ENCODE assay signal across 12 mouse cellular contexts in genomic region chr8:121115136-121115535, GRCm38 (mm10). TPM values are rescaled to one million over a fixed set of nuclear protein-coding genes. Genes with fewer than 3 reads are reported as not detected.
A peak's percentile ranks its signal among the peaks of the same experiment; 100 is the strongest.
DNase-seq lines count a peak whose midpoint lies in the region; ATAC-seq and TF ChIP-seq lines count a peak whose summit lies in the region.
"Had no signal": no experiment of that assay in that cellular context is flagged by ENCODE, and none has a peak within 500 bp of the region (broad histone marks: within the 10 kb centered on the region; RNA-seq: fewer than 3 reads in every experiment).

No protein-coding gene starts in this region.

- ATAC-seq in heart, embryonic 13.5 days (ENCODE audit: extremely low read depth, insufficient number of reproducible peaks, low FRiP score, low TSS enrichment), result no peak
- no peak for ATAC-seq in lung, embryonic 14.5 days (ENCODE audit: insufficient read depth)
- no peak for ATAC-seq in hindbrain, embryonic 14.5 days (ENCODE audit: low FRiP score)
- no peak for ATAC-seq in stomach, embryonic 16.5 days (ENCODE audit: insufficient read depth, low FRiP score)

- no peak for DNase-seq in heart, postnatal 4 days
- no peak for DNase-seq in lung, embryonic 14.5 days
- no peak for DNase-seq in lung, postnatal 36 days
- no peak for DNase-seq in hindbrain, embryonic 14.5 days (ENCODE audit: low spot score)
- no peak for DNase-seq in frontal cortex, postnatal 25 days (ENCODE audit: low spot score in 2 of 2)
- DNase-seq in thymus, postnatal 4 days, result no peak
- DNase-seq: cerebellum, adult 9-11 months had no signal

- no peak overlapping the region for H3K27ac ChIP-seq in heart, embryonic 13.5 days (replicated peaks)
- no peak overlapping the region for H3K27ac ChIP-seq in lung, embryonic 14.5 days (ENCODE audit: low read depth)
- no peak overlapping the region; the same call in 1 of the 2 replicates for H3K27ac ChIP-seq in hindbrain, embryonic 14.5 days
- no peak overlapping the region for H3K27ac ChIP-seq in stomach, embryonic 16.5 days (ENCODE audit: low read length)
- H3K27ac ChIP-seq: forebrain, embryonic 12.5 days; macrophage had no signal

- peak overlapping the region; percentile 43 for H3K4me3 ChIP-seq in heart, embryonic 13.5 days
- H3K4me3 ChIP-seq in lung, embryonic 14.5 days (ENCODE audit: low read depth, low read length), result no peak overlapping the region
- no peak overlapping the region for H3K4me3 ChIP-seq in hindbrain, embryonic 14.5 days (replicated peaks; ENCODE audit: low read length)
- H3K4me3 ChIP-seq in stomach, embryonic 16.5 days (replicated peaks; ENCODE audit: low read length), result peak overlapping the region; percentile 11; the same call in 1 of the 2 replicates
- H3K4me3 ChIP-seq: forebrain, embryonic 12.5 days had no signal

- WGBS in heart, embryonic 13.5 days, result 5% methylated on average over 25 of the region's 25 CpGs
- WGBS in lung, embryonic 14.5 days, result 2% methylated on average over 25 of the region's 25 CpGs
- 1% methylated on average over 25 of the region's 25 CpGs for WGBS in hindbrain, embryonic 14.5 days
- 3% methylated on average over 25 of the region's 25 CpGs for WGBS in stomach, embryonic 16.5 days

- peaks cover 28% of the 10 kb centered on the region for H3K4me1 ChIP-seq in heart, embryonic 13.5 days
- no peaks in the 10 kb centered on the region; the same call in 1 of the 2 replicates for H3K4me1 ChIP-seq in lung, embryonic 14.5 days (ENCODE audit: insufficient read depth)
- H3K4me1 ChIP-seq in hindbrain, embryonic 14.5 days (replicated peaks; ENCODE audit: control insufficient read depth, insufficient read depth, low read length), result no peaks in the 10 kb centered on the region
- H3K4me1 ChIP-seq in stomach, embryonic 16.5 days (ENCODE audit: control insufficient read depth, insufficient read depth, low read length), result peaks cover 19% of the 10 kb centered on the region; the same call in 1 of the 2 replicates

- no peaks in the 10 kb centered on the region for H3K9me3 ChIP-seq in heart, embryonic 13.5 days
- H3K9me3 ChIP-seq in lung, embryonic 14.5 days (ENCODE audit: low read depth, low read length), result no peaks in the 10 kb centered on the region; the same call in 1 of the 2 replicates
- H3K9me3 ChIP-seq in hindbrain, embryonic 14.5 days (ENCODE audit: control insufficient read depth, low read length), result no peaks in the 10 kb centered on the region
- no peaks in the 10 kb centered on the region for H3K9me3 ChIP-seq in stomach, embryonic 16.5 days (replicated peaks; ENCODE audit: control insufficient read depth, low read length)

- no peak for TF ChIP-seq CTCF in lung, embryonic 14.5 days (IDR thresholded peaks at IDR 0.05; ENCODE audit: low read depth)

- peak overlapping the region; percentile 91 for H3K4me2 ChIP-seq in heart, embryonic 13.5 days
- peak overlapping the region; percentile 14; the same call in 1 of the 2 replicates for H3K4me2 ChIP-seq in lung, embryonic 14.5 days
- H3K4me2 ChIP-seq in hindbrain, embryonic 14.5 days (replicated peaks), result peak overlapping the region; percentile 26
- no peak overlapping the region for H3K4me2 ChIP-seq in stomach, embryonic 16.5 days (ENCODE audit: low read depth, low read length)
- H3K4me2 ChIP-seq: forebrain, embryonic 12.5 days had no signal

- peaks cover 81% of the 10 kb centered on the region for H3K27me3 ChIP-seq in heart, embryonic 13.5 days (replicated peaks)
- H3K27me3 ChIP-seq in lung, embryonic 14.5 days (ENCODE audit: insufficient read depth, low read length), result peaks cover 65% of the 10 kb centered on the region
- H3K27me3 ChIP-seq in hindbrain, embryonic 14.5 days (ENCODE audit: control insufficient read depth, insufficient read depth, low read length), result peaks cover 77% of the 10 kb centered on the region
- peaks cover 61% of the 10 kb centered on the region for H3K27me3 ChIP-seq in stomach, embryonic 16.5 days (ENCODE audit: control insufficient read depth, insufficient read depth, low read length)

- H3K36me3 ChIP-seq in heart, embryonic 13.5 days, result no peaks in the 10 kb centered on the region
- H3K36me3 ChIP-seq in lung, embryonic 14.5 days (ENCODE audit: insufficient read depth), result no peaks in the 10 kb centered on the region
- no peaks in the 10 kb centered on the region for H3K36me3 ChIP-seq in hindbrain, embryonic 14.5 days (replicated peaks; ENCODE audit: control insufficient read depth, insufficient read depth)
- H3K36me3 ChIP-seq in stomach, embryonic 16.5 days (ENCODE audit: control insufficient read depth, insufficient read depth, low read length), result no peaks in the 10 kb centered on the region
- H3K36me3 ChIP-seq: forebrain, embryonic 12.5 days had no signal

- H3K9ac ChIP-seq in heart, embryonic 13.5 days, result peak overlapping the region; percentile 69
- H3K9ac ChIP-seq in lung, embryonic 14.5 days, result no peak overlapping the region
- H3K9ac ChIP-seq in hindbrain, embryonic 14.5 days, result no peak overlapping the region
- H3K9ac ChIP-seq in stomach, embryonic 16.5 days (ENCODE audit: low read length), result no peak overlapping the region
- H3K9ac ChIP-seq: forebrain, embryonic 12.5 days had no signal

RNA-seq across cellular contexts. Expression of gene Foxc2, which starts 0.8 kb away (rescaled TPM):
- 6.8 and 7.4 TPM in 2 replicates for polyA plus RNA-seq in heart, embryonic 13.5 days (2015; fragmentation: Nextera tagmentation; extraction: Ambion mirVana)
- total RNA-seq in heart, postnatal 4 days (2021), result 1 to 10 TPM; 8.7 to 8.9 TPM
- 1.1 and 1.9 TPM in 2 replicates for polyA plus RNA-seq in lung, embryonic 14.5 days (2014; fragmentation: Nextera tagmentation; extraction: Ambion mirVana)
- 2.9 and 3.1 TPM in 2 replicates for polyA plus RNA-seq in hindbrain, embryonic 14.5 days (2014; fragmentation: Nextera tagmentation; extraction: Ambion mirVana)
- polyA plus RNA-seq in stomach, embryonic 16.5 days (2015; fragmentation: Nextera tagmentation; extraction: Ambion mirVana), result 0.12 and 0.14 TPM in 2 replicates
- total RNA-seq: liver, adult 2 months had no signal
- polyA plus RNA-seq: macrophage had no signal

RNA-seq across cellular contexts. Expression of gene Mthfsd, which starts 6.9 kb away (rescaled TPM):
- polyA plus RNA-seq in heart, embryonic 13.5 days (2015; fragmentation: Nextera tagmentation; extraction: Ambion mirVana), result 35.3 and 42.8 TPM in 2 replicates
- 10 to 100 TPM; 14.5 to 15.3 TPM for total RNA-seq in heart, postnatal 4 days (2021)
- 57.6 and 63.1 TPM in 2 replicates for polyA plus RNA-seq in lung, embryonic 14.5 days (2014; fragmentation: Nextera tagmentation; extraction: Ambion mirVana)
- polyA plus RNA-seq in hindbrain, embryonic 14.5 days (2014; fragmentation: Nextera tagmentation; extraction: Ambion mirVana), result 34.6 and 45.6 TPM in 2 replicates
- polyA plus RNA-seq in stomach, embryonic 16.5 days (2015; fragmentation: Nextera tagmentation; extraction: Ambion mirVana), result 51.1 and 57.5 TPM in 2 replicates

RNA-seq across cellular contexts. Expression of gene Foxl1, which starts 12.6 kb away (rescaled TPM):
- 0.52 and 0.64 TPM in 2 replicates for polyA plus RNA-seq in heart, embryonic 13.5 days (2015; fragmentation: Nextera tagmentation; extraction: Ambion mirVana)
- under 1 TPM; 0.56 to 0.60 TPM for total RNA-seq in heart, postnatal 4 days (2021)
- polyA plus RNA-seq in lung, embryonic 14.5 days (2014; fragmentation: Nextera tagmentation; extraction: Ambion mirVana), result 6.8 and 7.9 TPM in 2 replicates
- 0.12 and 0.25 TPM in 2 replicates for polyA plus RNA-seq in hindbrain, embryonic 14.5 days (2014; fragmentation: Nextera tagmentation; extraction: Ambion mirVana)
- polyA plus RNA-seq in stomach, embryonic 16.5 days (2015; fragmentation: Nextera tagmentation; extraction: Ambion mirVana), result 3.4 and 4.0 TPM in 2 replicates
- total RNA-seq: liver, adult 2 months had no signal
- polyA plus RNA-seq: liver, adult 2 months; macrophage had no signal

RNA-seq across cellular contexts. Expression of gene Foxf1, which starts 30.9 kb away (rescaled TPM):
- polyA plus RNA-seq in heart, embryonic 13.5 days (2015; fragmentation: Nextera tagmentation; extraction: Ambion mirVana), result 7.7 and 9.5 TPM in 2 replicates
- under 1 TPM; 0.43 to 0.50 TPM for total RNA-seq in heart, postnatal 4 days (2021)
- 167 and 180 TPM in 2 replicates for polyA plus RNA-seq in lung, embryonic 14.5 days (2014; fragmentation: Nextera tagmentation; extraction: Ambion mirVana)
- 1.1 and 1.7 TPM in 2 replicates for polyA plus RNA-seq in hindbrain, embryonic 14.5 days (2014; fragmentation: Nextera tagmentation; extraction: Ambion mirVana)
- 98.1 and 101 TPM in 2 replicates for polyA plus RNA-seq in stomach, embryonic 16.5 days (2015; fragmentation: Nextera tagmentation; extraction: Ambion mirVana)

Comparison
In these comparisons a context has a peak if more than half of its experiments do, and no peak if none do; other contexts are left out.
1. H3K4me3 ChIP-seq: peak in heart, embryonic 13.5 days (single experiment) and stomach, embryonic 16.5 days (single experiment); none in lung, embryonic 14.5 days (single experiment) and hindbrain, embryonic 14.5 days (single experiment).